Mouse (Mus musculus): ENCODE measurements around the gene Tedc2.

DNA sequence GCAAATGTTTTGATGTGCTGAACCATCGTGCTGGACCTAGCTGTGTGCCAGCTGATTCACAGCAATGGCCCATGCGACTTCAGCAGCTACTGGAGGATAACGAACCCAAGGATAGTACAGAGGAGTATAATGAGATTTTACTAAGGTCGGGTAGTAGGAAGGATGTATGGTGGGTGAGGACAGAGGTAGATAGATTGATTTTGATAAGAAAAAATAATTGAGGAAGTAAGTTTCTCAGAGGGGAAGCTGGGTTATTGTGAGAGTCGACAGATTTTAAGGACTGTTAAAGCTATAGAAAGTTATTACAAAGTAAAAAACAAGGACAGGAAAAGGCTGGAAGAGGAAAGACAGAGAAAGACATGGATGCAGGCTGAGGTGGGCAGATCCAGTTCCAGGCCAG lies 39.1 kb upstream of the Tedc2 start:
- no peak for TF ChIP-seq POLR2A (IDR thresholded peaks at IDR 0.05; ENCODE audit: low read depth, low read length)
- no peak for TF ChIP-seq CTCF (IDR thresholded peaks at IDR 0.05; ENCODE audit: extremely low read depth, insufficient read length, insufficient replicate concordance, low read depth, low read length)
